Mouse (Mus musculus): ENCODE measurements around the gene Igsf21.

The Igsf21 gene

GRCm38 (mm10) chr4:140000911-140001310 lies 245.7 kb downstream of the Igsf21 start:
- in situ Hi-C loops (cut with MboI; ENCODE audit: low sequenced_read_pairs) = no loop called here

DNA sequence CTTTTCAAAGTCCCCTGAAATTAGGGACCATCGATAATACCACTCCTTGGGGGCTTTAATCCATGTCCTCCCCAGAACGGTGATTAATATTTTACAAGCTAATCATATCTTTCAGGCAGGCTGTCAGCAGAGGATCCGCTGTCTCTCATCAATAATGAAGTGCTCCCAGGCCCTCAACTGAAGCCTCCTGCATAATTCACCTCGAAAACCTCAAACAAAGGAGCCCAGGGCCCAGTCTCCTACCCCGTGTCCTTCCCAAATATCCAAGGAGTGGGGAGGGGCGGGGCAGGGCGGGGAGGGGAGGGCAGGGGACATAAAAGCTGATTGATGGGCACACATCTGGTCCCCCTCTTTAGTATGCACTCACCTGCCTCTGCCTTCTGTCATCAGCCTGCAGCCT lies 247.6 kb downstream of the Igsf21 start:
- in situ Hi-C loops (cut with MboI; ENCODE audit: low sequenced_read_pairs) = no loop called here

DNA sequence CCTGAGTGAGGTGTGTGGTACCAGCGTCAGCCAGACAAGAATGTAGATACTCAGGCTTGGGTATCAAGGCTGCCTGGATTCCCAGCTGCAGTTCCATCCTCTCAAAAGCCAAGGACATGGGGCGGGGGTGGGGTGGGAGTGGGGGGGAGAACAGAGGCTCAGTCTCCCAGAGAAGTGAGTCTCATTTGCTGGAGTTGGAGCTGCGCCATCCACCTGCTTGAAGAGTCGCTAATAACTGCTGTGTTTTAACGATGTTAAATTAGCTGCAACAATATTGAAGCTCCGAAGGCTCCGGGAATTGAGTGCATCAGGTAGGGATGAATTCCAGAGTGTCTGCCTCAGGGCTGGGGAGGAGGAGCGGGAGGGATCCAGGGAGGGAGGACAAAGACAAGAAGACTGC lies 250.9 kb downstream of the Igsf21 start:
- in situ Hi-C loops (cut with MboI; ENCODE audit: low sequenced_read_pairs) = no loop called here

GRCm38 (mm10) chr4:139993111-139993755 lies 253.4 kb downstream of the Igsf21 start:
- in situ Hi-C loops (cut with MboI; ENCODE audit: low sequenced_read_pairs) = no loop called here

DNA sequence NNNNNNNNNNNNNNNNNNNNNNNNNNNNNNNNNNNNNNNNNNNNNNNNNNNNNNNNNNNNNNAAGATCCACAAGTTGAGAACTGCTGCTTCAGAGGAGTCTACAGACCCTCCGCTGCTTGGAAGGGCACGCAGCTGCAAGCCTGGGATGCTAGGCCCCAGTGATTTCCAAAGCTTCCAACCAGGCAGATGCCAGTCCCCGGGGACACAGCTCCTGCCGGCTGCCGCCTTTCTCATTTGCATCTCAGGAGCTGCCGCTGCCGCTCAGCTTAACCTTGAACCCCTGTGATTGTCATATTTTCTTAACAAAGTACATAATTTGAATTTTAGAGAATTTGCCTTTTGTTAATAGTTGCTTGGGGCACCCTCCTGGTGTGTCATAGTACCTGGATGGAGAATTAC lies 259.7 kb downstream of the Igsf21 start:
- in situ Hi-C loops (cut with MboI; ENCODE audit: low sequenced_read_pairs) = no loop called here

GRCm38 (mm10) chr4:139978716-139979115 lies 267.9 kb downstream of the Igsf21 start:
- in situ Hi-C loops (cut with MboI; ENCODE audit: low sequenced_read_pairs) = no loop called here

- in situ Hi-C loops (cut with MboI; ENCODE audit: low sequenced_read_pairs) = no loop called here
Measured at GRCm38 (mm10) chr4:139977308-139977781, 269.2 kb downstream of the Igsf21 start.
